ENCODE assay signal across 8 mouse cellular contexts in the genomic region with DNA sequence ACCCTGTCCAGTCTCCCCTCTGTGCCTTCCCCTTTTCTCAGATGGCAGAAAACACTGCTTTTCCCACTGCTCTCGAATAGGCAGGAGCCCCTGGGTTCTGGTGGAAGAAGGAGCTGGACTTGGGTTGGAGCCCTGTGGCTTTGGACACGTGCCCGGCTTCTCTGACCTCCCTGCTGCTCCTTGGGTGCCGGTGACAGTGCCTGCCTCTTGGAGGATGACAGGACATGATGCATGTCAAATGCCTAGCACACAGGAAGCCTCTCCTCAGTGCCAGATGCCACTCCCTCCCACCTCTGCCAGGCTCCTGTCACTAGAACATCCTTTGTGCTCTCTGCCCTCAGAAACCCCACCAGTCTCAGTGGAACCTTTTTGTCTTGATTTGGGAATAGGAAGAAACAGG. TPM values are rescaled to one million over a fixed set of nuclear protein-coding genes. Genes with fewer than 3 reads are reported as not detected.
DNase-seq lines count a peak whose midpoint lies in the region; ATAC-seq and TF ChIP-seq lines count a peak whose summit lies in the region.

No protein-coding gene starts in this region.

- TF ChIP-seq POLR2A in heart, adult 2 months (IDR thresholded peaks at IDR 0.05; ENCODE audit: insufficient read depth, low read depth, low read length), result no peak

- intact Hi-C loops in heart, adult 2 months (cut with DNase I), result no loop called here
- intact Hi-C loops in left cerebral cortex, postnatal 14 days (cut with DNase I), result no loop called here

- no peak overlapping the region for H3K27ac ChIP-seq in heart, adult 2 months

- no peaks in the 10 kb centered on the region for H3K27me3 ChIP-seq in heart, adult 2 months (ENCODE audit: control insufficient read depth, insufficient read depth, low read length)

- ATAC-seq in granulocyte monocyte progenitor cell, adult 5-6 weeks (replicated peaks; ENCODE audit: poor library complexity, severe bottlenecking), result no peak

- no peak overlapping the region for H3K9ac ChIP-seq in heart, adult 2 months (ENCODE audit: low read depth, low read length)

- no peaks in the 10 kb centered on the region; the same call in 1 of the 2 replicates for H3K36me3 ChIP-seq in heart, adult 2 months (ENCODE audit: control insufficient read depth, insufficient read depth, low read length)

- no peak for TF ChIP-seq CTCF in heart, adult 2 months (IDR thresholded peaks at IDR 0.05)

- H3K4me1 ChIP-seq in heart, adult 2 months (ENCODE audit: control insufficient read depth, insufficient read depth, low read length), result peaks cover 9% of the 10 kb centered on the region

- no peak overlapping the region for H3K4me3 ChIP-seq in heart, adult 2 months

- peak; percentile 53 to 61 for DNase-seq in heart, adult 2 months
- no peak for DNase-seq in heart, adult 8-10 months (ENCODE audit: low spot score)
- peak; percentile 40 for DNase-seq in right cerebral cortex, postnatal 4 days
- no peak for DNase-seq in right cerebral cortex, postnatal 36 days (ENCODE audit: low spot score in 2 of 2)
- DNase-seq in induced T-regulatory cell, adult 2 months (ENCODE audit: low read depth), result peak; percentile 45
- DNase-seq in left cerebral cortex, postnatal 14 days (ENCODE audit: low spot score in 2 of 2), result no peak
- DNase-seq in embryo, embryonic 11 days, result no peak

- 7% methylated on average over 4 of the region's 4 CpGs for WGBS in heart, adult 2 months

- TF ChIP-seq EP300 in heart, adult 2 months (IDR thresholded peaks at IDR 0.05; ENCODE audit: insufficient read depth, low read depth, low read length), result no peak

- peaks cover 3% of the 10 kb centered on the region for H3K79me2 ChIP-seq in heart, adult 2 months (replicated peaks; ENCODE audit: control insufficient read depth, insufficient read depth, low read length)

RNA-seq across cellular contexts. Expression of a gene that starts 3.2 kb away (rescaled TPM):
- total RNA-seq in heart, adult 2 months (2021), result 10 to 100 TPM in 1 of 2 experiments, 1 to 10 TPM in 1; 7.2 to 26.7 TPM
- polyA plus RNA-seq in heart, adult 2 months (2012; rRNA removed), result 6.6 and 17.1 TPM in 2 replicates
- total RNA-seq in heart, adult 8-10 months (2022), result 1 to 10 TPM; 2.6 to 8.9 (median 3.5) TPM
- total RNA-seq in granulocyte monocyte progenitor cell, adult 5-6 weeks (2014; fragmentation: Nextera tagmentation), result 6.0 and 6.9 TPM in 2 replicates
- 11.8 TPM in 2 replicates for total RNA-seq in granulocyte monocyte progenitor cell, adult 5-6 weeks (2017)
- total RNA-seq in left cerebral cortex, postnatal 14 days (2021), result 10 to 100 TPM; 29.9 to 33.2 TPM

Comparison
In these comparisons a context has a peak if more than half of its experiments do, and no peak if none do; other contexts are left out.
1. DNase-seq: peak in heart, adult 2 months (2 of 2), right cerebral cortex, postnatal 4 days (single experiment) and induced T-regulatory cell, adult 2 months (single experiment); none in heart, adult 8-10 months (single experiment), right cerebral cortex, postnatal 36 days (0 of 2), left cerebral cortex, postnatal 14 days (0 of 2) and embryo, embryonic 11 days (single experiment).